Comparison of ENCODE assay signal across 18 mouse cellular contexts in the genomic region with DNA sequence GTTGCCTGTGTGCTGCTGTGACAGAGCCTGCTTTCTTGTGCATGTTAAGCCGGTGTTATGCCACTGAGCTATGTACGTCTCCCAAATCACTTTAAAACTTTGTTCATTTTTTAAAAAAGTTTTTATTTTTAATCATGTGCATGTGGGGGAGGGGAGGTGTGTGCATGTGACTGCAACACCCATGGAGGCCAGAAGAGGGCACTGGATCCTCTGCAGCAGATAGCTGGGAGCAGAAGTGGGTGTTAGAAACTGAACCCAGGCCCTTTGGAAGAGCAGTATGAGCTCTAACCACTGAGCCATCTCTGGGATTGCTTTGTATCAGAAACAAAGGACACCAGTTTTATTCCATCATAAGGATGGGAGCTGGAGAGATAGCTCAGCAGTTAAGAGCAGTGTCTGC. TPM values are rescaled to one million over a fixed set of nuclear protein-coding genes. Genes with fewer than 3 reads are reported as not detected.
DNase-seq lines count a peak whose midpoint lies in the region; ATAC-seq and TF ChIP-seq lines count a peak whose summit lies in the region.
"Had no signal": no experiment of that assay in that cellular context is flagged by ENCODE, and none has a peak within 500 bp of the region (broad histone marks: within the 10 kb centered on the region; RNA-seq: fewer than 3 reads in every experiment).

No protein-coding gene starts in this region.

- 85% methylated on average over 2 of the region's 2 CpGs for WGBS in heart, postnatal 0 days
- WGBS in lung, embryonic 14.5 days: 89% methylated on average over 2 of the region's 2 CpGs
- 91% methylated on average over 2 of the region's 2 CpGs for WGBS in heart, embryonic 12.5 days

- no peak overlapping the region for H3K4me3 ChIP-seq in heart, postnatal 0 days (ENCODE audit: low read depth, low read length)
- no peak overlapping the region for H3K4me3 ChIP-seq in lung, embryonic 14.5 days (ENCODE audit: low read depth, low read length)
- H3K4me3 ChIP-seq in heart, embryonic 12.5 days: no peak overlapping the region
- H3K4me3 ChIP-seq: forebrain, embryonic 12.5 days; heart, embryonic 13.5 days; limb, embryonic 15.5 days; neural tube, embryonic 12.5 days; stomach, embryonic 15.5 days had no signal

- DNase-seq in heart, postnatal 0 days (ENCODE audit: low spot score): no peak
- no peak for DNase-seq in heart, adult 9 months (ENCODE audit: low spot score in 2 of 2)
- DNase-seq in lung, embryonic 14.5 days: peak; percentile 16
- DNase-seq in lung, postnatal 36 days: no peak
- peak; percentile 6 for DNase-seq in NIH3T3 (ENCODE audit: low read depth)
- DNase-seq in heart, adult 11 months: no peak
- DNase-seq: adrenal gland, postnatal 14 days; B cell, adult 2 months; cerebellum, postnatal 36 days; kidney, adult 11 months had no signal

- no peak overlapping the region for H3K9ac ChIP-seq in heart, postnatal 0 days (replicated peaks; ENCODE audit: low read depth, low read length)
- H3K9ac ChIP-seq in lung, embryonic 14.5 days: no peak overlapping the region
- no peak overlapping the region for H3K9ac ChIP-seq in heart, embryonic 12.5 days
- H3K9ac ChIP-seq: forebrain, embryonic 12.5 days; heart, embryonic 13.5 days; limb, embryonic 15.5 days; neural tube, embryonic 12.5 days; stomach, embryonic 15.5 days had no signal

- H3K4me1 ChIP-seq in heart, postnatal 0 days (ENCODE audit: control insufficient read depth, insufficient read depth): 0 out of 2 replicates have a peak, but pooled peaks cover 5% of the 10 kb centered on the region
- no peaks in the 10 kb centered on the region for H3K4me1 ChIP-seq in lung, embryonic 14.5 days (ENCODE audit: insufficient read depth)
- peaks cover 9% of the 10 kb centered on the region for H3K4me1 ChIP-seq in heart, embryonic 12.5 days (replicated peaks)
- H3K4me1 ChIP-seq: forebrain, embryonic 12.5 days; neural tube, embryonic 12.5 days; stomach, embryonic 15.5 days had no signal

- no peak overlapping the region for H3K27ac ChIP-seq in heart, postnatal 0 days (ENCODE audit: low read depth)
- no peak overlapping the region for H3K27ac ChIP-seq in lung, embryonic 14.5 days (ENCODE audit: low read depth)
- no peak overlapping the region for H3K27ac ChIP-seq in heart, embryonic 12.5 days (ENCODE audit: poor library complexity, severe bottlenecking)
- H3K27ac ChIP-seq: forebrain, embryonic 12.5 days; heart, embryonic 13.5 days; limb, embryonic 15.5 days; neural tube, embryonic 12.5 days; stomach, embryonic 15.5 days had no signal

- 0 out of 2 replicates have a peak, but pooled peaks have one; percentile 5 for TF ChIP-seq CTCF in heart, postnatal 0 days (IDR thresholded peaks at IDR 0.05; ENCODE audit: low read depth)
- peak; percentile 46 for TF ChIP-seq CTCF in lung, embryonic 14.5 days (IDR thresholded peaks at IDR 0.05; ENCODE audit: low read depth)

- TF ChIP-seq EP300 in heart, postnatal 0 days (IDR thresholded peaks at IDR 0.05; ENCODE audit: low read depth): no peak

- H3K9me3 ChIP-seq in heart, postnatal 0 days (replicated peaks; ENCODE audit: control insufficient read depth, low read length): no peaks in the 10 kb centered on the region
- H3K9me3 ChIP-seq in lung, embryonic 14.5 days (ENCODE audit: low read depth, low read length): no peaks in the 10 kb centered on the region
- H3K9me3 ChIP-seq in heart, embryonic 12.5 days (replicated peaks): no peaks in the 10 kb centered on the region
- H3K9me3 ChIP-seq: forebrain, embryonic 12.5 days; heart, embryonic 13.5 days; limb, embryonic 15.5 days; neural tube, embryonic 12.5 days; stomach, embryonic 15.5 days had no signal

- H3K27me3 ChIP-seq in heart, postnatal 0 days (ENCODE audit: control insufficient read depth, insufficient read depth, low read length): no peaks in the 10 kb centered on the region
- no peaks in the 10 kb centered on the region for H3K27me3 ChIP-seq in lung, embryonic 14.5 days (ENCODE audit: insufficient read depth, low read length)
- no peaks in the 10 kb centered on the region for H3K27me3 ChIP-seq in heart, embryonic 12.5 days (replicated peaks)
- H3K27me3 ChIP-seq: forebrain, embryonic 12.5 days; limb, embryonic 15.5 days; neural tube, embryonic 12.5 days; stomach, embryonic 15.5 days had no signal

- no peak overlapping the region for H3K4me2 ChIP-seq in heart, postnatal 0 days (ENCODE audit: low read depth, low read length)
- no peak overlapping the region for H3K4me2 ChIP-seq in lung, embryonic 14.5 days
- no peak overlapping the region for H3K4me2 ChIP-seq in heart, embryonic 12.5 days
- H3K4me2 ChIP-seq: forebrain, embryonic 12.5 days; heart, embryonic 13.5 days; limb, embryonic 15.5 days; neural tube, embryonic 12.5 days; stomach, embryonic 15.5 days had no signal

- ATAC-seq in heart, postnatal 0 days (ENCODE audit: insufficient read depth, low read depth): no peak
- ATAC-seq in lung, embryonic 14.5 days (ENCODE audit: insufficient read depth): no peak
- ATAC-seq in megakaryocyte progenitor cell, adult 5-6 weeks (replicated peaks; ENCODE audit: poor library complexity): 0 out of 2 replicates have a peak, but pooled peaks have one; percentile 44
- no peak for ATAC-seq in heart, embryonic 12.5 days (ENCODE audit: insufficient number of reproducible peaks, low FRiP score)
- ATAC-seq: midbrain, embryonic 16.5 days had no signal

- H3K36me3 ChIP-seq in heart, postnatal 0 days (replicated peaks; ENCODE audit: control insufficient read depth, insufficient read depth, low read length): no peaks in the 10 kb centered on the region
- H3K36me3 ChIP-seq in lung, embryonic 14.5 days (ENCODE audit: insufficient read depth): no peaks in the 10 kb centered on the region
- no peaks in the 10 kb centered on the region for H3K36me3 ChIP-seq in heart, embryonic 12.5 days
- H3K36me3 ChIP-seq: forebrain, embryonic 12.5 days; heart, embryonic 13.5 days; limb, embryonic 15.5 days; neural tube, embryonic 12.5 days; stomach, embryonic 15.5 days had no signal

RNA-seq across cellular contexts. Expression of a gene that starts 14.3 kb away (rescaled TPM):
- 5.5 and 7.5 TPM in 2 replicates for total RNA-seq in heart, postnatal 0 days (2014; rRNA removed; ENCODE audit: low replicate concordance)
- 8.0 and 8.1 TPM in 2 replicates for polyA plus RNA-seq in heart, postnatal 0 days (2015; fragmentation: Nextera tagmentation; extraction: Ambion mirVana)
- 5.3 and 5.9 TPM in 2 replicates for polyA plus RNA-seq in lung, embryonic 14.5 days (2014; fragmentation: Nextera tagmentation; extraction: Ambion mirVana)
- not detected in 2 replicates for total RNA-seq in megakaryocyte progenitor cell, adult 5-6 weeks (2015)
- total RNA-seq in megakaryocyte progenitor cell, adult 5-6 weeks (2017): not detected in 2 replicates
- polyA plus RNA-seq in heart, embryonic 12.5 days (2016; fragmentation: Nextera tagmentation; extraction: Ambion mirVana): 15.2 and 18.6 TPM in 2 replicates

RNA-seq across cellular contexts. Expression of a gene that starts 23.6 kb away (rescaled TPM):
- 57.3 and 63.5 TPM in 2 replicates for total RNA-seq in heart, postnatal 0 days (2014; rRNA removed; ENCODE audit: low replicate concordance)
- 9.3 and 10.3 TPM in 2 replicates for polyA plus RNA-seq in heart, postnatal 0 days (2015; fragmentation: Nextera tagmentation; extraction: Ambion mirVana)
- 19.1 and 24.7 TPM in 2 replicates for polyA plus RNA-seq in lung, embryonic 14.5 days (2014; fragmentation: Nextera tagmentation; extraction: Ambion mirVana)
- total RNA-seq in megakaryocyte progenitor cell, adult 5-6 weeks (2015): 2.4 and 3.1 TPM in 2 replicates
- total RNA-seq in megakaryocyte progenitor cell, adult 5-6 weeks (2017): 1.7 and 2.3 TPM in 2 replicates
- polyA plus RNA-seq in heart, embryonic 12.5 days (2016; fragmentation: Nextera tagmentation; extraction: Ambion mirVana): 13.3 and 13.9 TPM in 2 replicates

Comparison
In these comparisons a context has a peak if more than half of its experiments do, and no peak if none do; other contexts are left out.
1. DNase-seq: peak in lung, embryonic 14.5 days (single experiment) and NIH3T3 (single experiment); none in heart, postnatal 0 days (single experiment), heart, adult 9 months (0 of 2), lung, postnatal 36 days (single experiment) and heart, adult 11 months (single experiment).